Mouse (Mus musculus): ENCODE measurements around the gene Upp2.

The Upp2 gene

GRCm38 (mm10) chr2:58748296-58748695 lies 181.2 kb downstream of the Upp2 start:
- DNase-seq (ENCODE audit: low read depth in 2 of 2, low spot score in 2 of 2) = no peak

GRCm38 (mm10) chr2:58752891-58753290 lies 185.8 kb downstream of the Upp2 start:
- no peak for DNase-seq (ENCODE audit: low read depth in 2 of 2, low spot score in 2 of 2)

- DNase-seq (ENCODE audit: low read depth in 2 of 2, low spot score in 2 of 2) = no peak
These were observed 187.6 kb downstream of the Upp2 start for GRCm38 (mm10) chr2:58754736-58755135.

GRCm38 (mm10) chr2:58758081-58758480 lies 191.0 kb downstream of the Upp2 start:
- no peak for DNase-seq (ENCODE audit: low read depth in 2 of 2, low spot score in 2 of 2)

- DNase-seq (ENCODE audit: low read depth in 2 of 2, low spot score in 2 of 2) = no peak
These were observed 192.6 kb downstream of the Upp2 start for GRCm38 (mm10) chr2:58759676-58760075.

- no peak for DNase-seq (ENCODE audit: low read depth in 2 of 2, low spot score in 2 of 2)
These were observed 198.0 kb downstream of the Upp2 start for GRCm38 (mm10) chr2:58765141-58765540.

GRCm38 (mm10) chr2:58773833-58774232 lies 206.7 kb downstream of the Upp2 start:
- no peak for DNase-seq (ENCODE audit: low read depth in 2 of 2, low spot score in 2 of 2)

GRCm38 (mm10) chr2:58778986-58779495 lies 211.9 kb downstream of the Upp2 start:
- DNase-seq (ENCODE audit: low read depth in 2 of 2, low spot score in 2 of 2) = no peak

- DNase-seq (ENCODE audit: low read depth in 2 of 2, low spot score in 2 of 2) = no peak
These were observed 216.4 kb downstream of the Upp2 start for GRCm38 (mm10) chr2:58783526-58783925.

- DNase-seq (ENCODE audit: low read depth in 2 of 2, low spot score in 2 of 2) = no peak
These were observed 219.1 kb downstream of the Upp2 start for GRCm38 (mm10) chr2:58786177-58786576.

- DNase-seq (ENCODE audit: low read depth in 2 of 2, low spot score in 2 of 2) = no peak
These were observed 219.6 kb downstream of the Upp2 start for GRCm38 (mm10) chr2:58786681-58787080.

GRCm38 (mm10) chr2:58787360-58787759 lies 220.3 kb downstream of the Upp2 start:
- no peak for DNase-seq (ENCODE audit: low read depth in 2 of 2, low spot score in 2 of 2)

- no peak for DNase-seq (ENCODE audit: low read depth in 2 of 2, low spot score in 2 of 2)
These were observed 222.8 kb downstream of the Upp2 start for GRCm38 (mm10) chr2:58789934-58790333.

- no peak for DNase-seq (ENCODE audit: low read depth in 2 of 2, low spot score in 2 of 2)
These were observed 223.3 kb downstream of the Upp2 start for GRCm38 (mm10) chr2:58790361-58790760.

GRCm38 (mm10) chr2:58794489-58794888 lies 227.4 kb downstream of the Upp2 start:
- no peak for DNase-seq (ENCODE audit: low read depth in 2 of 2, low spot score in 2 of 2)

GRCm38 (mm10) chr2:58795432-58795831 lies 228.3 kb downstream of the Upp2 start:
- no peak for DNase-seq (ENCODE audit: low read depth in 2 of 2, low spot score in 2 of 2)

GRCm38 (mm10) chr2:58797506-58797905 lies 230.4 kb downstream of the Upp2 start:
- no peak for DNase-seq (ENCODE audit: low read depth in 2 of 2, low spot score in 2 of 2)

GRCm38 (mm10) chr2:58799126-58799525 lies 232.0 kb downstream of the Upp2 start:
- DNase-seq (ENCODE audit: low read depth in 2 of 2, low spot score in 2 of 2) = no peak

- no peak for DNase-seq (ENCODE audit: low read depth in 2 of 2, low spot score in 2 of 2)
These were observed 232.5 kb downstream of the Upp2 start for GRCm38 (mm10) chr2:58799623-58800022.

GRCm38 (mm10) chr2:58812941-58813340 lies 245.8 kb downstream of the Upp2 start:
- no peak for DNase-seq (ENCODE audit: low read depth in 2 of 2, low spot score in 2 of 2)

GRCm38 (mm10) chr2:58828910-58829600 lies 262.0 kb downstream of the Upp2 start:
- no peak for DNase-seq (ENCODE audit: low read depth in 2 of 2, low spot score in 2 of 2)

- no peak for DNase-seq (ENCODE audit: low read depth in 2 of 2, low spot score in 2 of 2)
These were observed 263.1 kb downstream of the Upp2 start for GRCm38 (mm10) chr2:58829981-58830742.

All from CD8-positive naive resting alpha-beta T cell, adult 2 months (primary cell).